Mouse (Mus musculus) limb, embryonic 10.5 days (tissue): ENCODE measurements around the gene Gna13. TPM values are rescaled to one million over a fixed set of nuclear protein-coding genes. Genes with fewer than 3 reads are reported as not detected.

Experiments
- DNase-seq: peaks from one replicate; pipeline ENCODE4 v3.0.0-alpha.2; 2017; ENCODE audit warnings: low spot score
- H3K27ac ChIP-seq: fragments of 300-500 bp; sonication (generic); 2 replicates; pipeline ENCODE4 v1.5.1; 2016; ENCODE audit warnings: mild to moderate bottlenecking
- H3K27me3 ChIP-seq: fragments of 300-500 bp; sonication (generic); 2 replicates; pipeline ENCODE4 v1.6.1; 2016; ENCODE audit warnings: low read depth, mild to moderate bottlenecking; ENCODE audit not compliant: poor library complexity, severe bottlenecking
- H3K36me3 ChIP-seq: fragments of 300-500 bp; sonication (generic); 2 replicates; pipeline ENCODE4 v1.6.1; 2016; ENCODE audit warnings: mild to moderate bottlenecking, moderate library complexity
- H3K4me1 ChIP-seq: fragments of 300-500 bp; sonication (generic); 2 replicates; pipeline ENCODE4 v1.6.1; 2016
- H3K4me3 ChIP-seq: fragments of 300-500 bp; sonication (generic); 2 replicates; pipeline ENCODE4 v1.5.1; 2016; ENCODE audit warnings: mild to moderate bottlenecking, moderate library complexity
- H3K9me3 ChIP-seq: fragments of 300-500 bp; sonication (generic); replicated peaks from 2 replicates; pipeline ENCODE4 v1.6.1; 2016; ENCODE audit warnings: mild to moderate bottlenecking
- WGBS: fragments of 180-500 bp; shearing (Covaris S2); methylation state at CpG from one replicate; pipeline ENCODE4 v1.1.7; 2016; 5-methylcytosine and 5-hydroxymethylcytosine counted together
- polyA plus RNA-seq: library from polyadenylated mRNA; unstranded; fragments of >200 nt; fragmentation: Nextera tagmentation; extraction: Ambion mirVana; gene quantifications from 2 replicates; pipeline ENCODE4 v1.2.1, GENCODE M21; 2016

Gene Gna13
- 20.1 and 20.6 TPM in 2 replicates for polyA plus RNA-seq

DNA sequence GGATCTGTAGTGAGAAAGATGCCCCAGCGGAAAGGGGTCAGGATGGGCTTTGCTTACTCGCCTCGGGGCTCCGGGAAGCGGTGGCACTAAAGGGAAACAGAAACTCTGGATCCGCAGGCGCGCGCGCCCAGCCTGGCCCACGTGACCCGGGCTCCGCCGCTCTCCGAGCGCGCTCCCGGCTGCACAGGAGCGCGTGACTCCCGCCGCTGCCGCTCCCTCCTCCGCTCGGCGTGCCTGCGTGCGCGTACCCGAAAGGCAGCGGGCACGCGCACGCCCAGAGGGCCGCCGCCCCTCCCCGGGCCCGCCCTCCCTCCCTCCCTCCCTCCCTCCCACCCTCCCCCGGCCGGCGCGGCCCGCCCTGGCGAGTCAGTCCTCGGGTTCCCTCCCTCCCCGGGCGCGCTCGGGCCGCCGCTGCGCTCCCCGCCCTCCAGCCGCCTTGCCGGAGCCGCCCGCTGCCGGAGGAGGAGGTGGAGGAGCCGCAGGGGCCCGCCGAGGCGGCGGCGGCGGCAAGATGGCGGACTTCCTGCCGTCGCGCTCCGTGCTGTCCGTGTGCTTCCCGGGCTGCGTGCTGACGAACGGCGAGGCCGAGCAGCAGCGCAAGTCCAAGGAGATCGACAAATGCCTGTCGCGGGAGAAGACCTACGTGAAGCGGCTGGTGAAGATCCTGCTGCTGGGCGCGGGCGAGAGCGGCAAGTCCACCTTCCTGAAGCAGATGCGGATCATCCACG is at the start of gene Gna13:
TSS of gene Gna13 (plus strand) at position 369 of the 728 bp plus-strand sequence.
- peak; percentile 93 for DNase-seq
- peak within 1 kb of the TSS; percentile 84 for H3K4me3 ChIP-seq
- under 1% methylated on average over 68 of the region's 89 CpGs for WGBS
- no peaks in the 10 kb centered on the region for H3K9me3 ChIP-seq
- peaks cover 35% of the 10 kb centered on the region for H3K4me1 ChIP-seq
- peak within 1 kb of the TSS; percentile 96 for H3K27ac ChIP-seq
- H3K36me3 ChIP-seq: peaks cover 29% of the 10 kb centered on the region
- H3K27me3 ChIP-seq: peaks cover 5% of the 10 kb centered on the region

DNA sequence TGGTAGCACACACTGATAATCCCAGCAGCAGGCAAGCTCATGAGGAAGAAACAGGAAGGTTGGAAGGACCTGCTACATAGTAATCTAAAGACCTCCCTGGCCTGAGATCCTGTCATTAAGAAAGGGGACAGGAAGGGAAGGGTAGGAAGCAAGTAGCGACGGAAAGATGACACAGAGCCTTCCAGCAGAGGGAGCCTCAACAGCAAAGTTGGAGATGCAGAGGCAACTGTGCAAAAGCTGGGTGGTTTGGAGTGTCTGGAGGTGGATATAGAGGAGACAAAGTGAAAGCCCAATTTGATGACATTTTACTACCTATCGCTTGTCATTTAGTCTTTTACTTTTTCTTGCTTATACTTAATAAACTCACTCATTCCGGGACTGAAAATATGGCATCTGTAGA is 45.7 kb upstream of the Gna13 start:
- Histone ChIP-seq H3K4me3 (no peak overlapping the region), H3K9me3 (no peaks in the 10 kb centered on the region), H3K27me3 (0 out of 2 replicates have a peak, but pooled peaks cover 18% of the 10 kb centered on the region), H3K4me1 (peaks cover 13% of the 10 kb centered on the region), H3K27ac (no peak overlapping the region), H3K36me3 (no peaks in the 10 kb centered on the region)
- DNase-seq: no peak
- WGBS: 48% methylated on average over 4 of the region's 4 CpGs

DNA sequence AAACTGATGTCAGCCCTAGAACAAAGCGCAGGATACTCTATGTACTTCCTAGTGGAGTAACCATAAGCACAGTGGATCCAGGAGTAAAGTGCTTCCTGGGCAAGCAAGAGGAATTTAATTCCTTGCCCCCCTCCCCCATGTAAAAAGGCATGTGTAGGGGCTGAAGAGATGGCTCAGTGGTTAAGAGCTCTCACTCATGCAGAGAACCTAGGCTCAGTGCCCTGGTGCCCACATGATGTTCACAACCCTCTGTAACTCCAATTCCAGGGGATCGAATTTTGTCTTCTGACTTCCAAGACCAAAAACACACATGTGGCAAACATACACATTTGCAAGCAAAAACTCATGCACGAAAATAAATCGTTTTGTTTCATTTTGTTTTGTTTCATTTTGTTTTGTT is 43.2 kb upstream of the Gna13 start:
- H3K36me3 ChIP-seq: no peaks in the 10 kb centered on the region
- H3K27ac ChIP-seq: no peak overlapping the region
- no peaks in the 10 kb centered on the region for H3K9me3 ChIP-seq
- 0 out of 2 replicates have a peak, but pooled peaks cover 10% of the 10 kb centered on the region for H3K27me3 ChIP-seq
- DNase-seq: no peak
- whole genome bisulfite sequencing: 94% methylated on average over 4 of the region's 4 CpGs
- peaks cover 4% of the 10 kb centered on the region for H3K4me1 ChIP-seq
- H3K4me3 ChIP-seq: no peak overlapping the region

DNA sequence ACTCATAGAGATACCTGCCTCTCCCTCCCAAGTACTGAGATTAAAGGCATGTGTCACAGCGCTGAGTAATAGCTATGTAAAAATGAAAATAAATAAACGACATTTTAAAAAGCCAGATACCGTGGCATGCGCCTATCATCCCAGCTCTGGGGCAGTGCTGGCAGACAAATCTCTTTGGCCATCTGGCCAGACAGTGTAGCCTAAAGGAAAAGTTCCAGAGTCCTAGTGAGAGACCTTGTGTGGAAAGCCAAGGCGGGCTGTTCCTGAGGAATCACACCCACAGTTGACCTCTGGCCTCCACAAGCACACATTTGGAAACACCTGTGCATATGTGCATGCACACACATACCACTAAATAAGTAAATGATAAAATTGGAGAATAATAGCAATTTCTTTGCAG is 42.7 kb upstream of the Gna13 start:
- no peak for DNase-seq

DNA sequence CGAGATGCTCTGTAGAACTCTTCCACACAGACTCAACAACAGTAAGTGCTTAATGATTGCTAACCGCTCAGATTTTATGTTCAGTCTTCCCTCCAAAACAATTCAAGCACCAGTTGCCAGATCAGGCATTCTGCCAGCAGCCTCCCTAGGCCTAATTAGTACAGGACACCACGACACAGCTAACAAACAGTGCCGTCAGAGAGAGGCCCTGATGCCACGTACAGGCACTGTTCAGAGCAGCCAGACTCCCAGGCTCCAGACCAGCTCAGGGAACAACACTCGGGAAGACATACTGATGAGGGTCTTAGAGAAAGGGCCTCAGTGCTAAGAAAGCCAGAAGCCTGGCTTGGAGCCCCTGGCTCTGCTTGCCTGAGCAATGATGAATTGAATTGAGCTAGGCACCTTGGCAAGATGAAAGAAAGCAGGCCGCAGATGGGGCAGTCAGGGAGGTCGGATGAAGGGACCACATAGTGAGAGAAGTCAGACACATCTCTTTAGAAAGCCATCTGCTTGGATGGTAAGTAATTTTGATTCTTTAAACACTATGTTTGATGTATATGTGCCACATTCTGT is 42.2 kb upstream of the Gna13 start:
- no peak for DNase-seq

More for the DNA sequence above, 42.7 kb upstream of the Gna13 start:
- Histone ChIP-seq H3K36me3 (no peaks in the 10 kb centered on the region), H3K27me3 (0 out of 2 replicates have a peak, but pooled peaks cover 7% of the 10 kb centered on the region), H3K4me1 (peaks cover 4% of the 10 kb centered on the region), H3K27ac (0 out of 2 replicates have a peak overlapping the region, but pooled peaks have one; percentile 9), H3K4me3 (no peak overlapping the region), H3K9me3 (no peaks in the 10 kb centered on the region)
- 87% methylated on average over 5 of the region's 5 CpGs for WGBS

DNA sequence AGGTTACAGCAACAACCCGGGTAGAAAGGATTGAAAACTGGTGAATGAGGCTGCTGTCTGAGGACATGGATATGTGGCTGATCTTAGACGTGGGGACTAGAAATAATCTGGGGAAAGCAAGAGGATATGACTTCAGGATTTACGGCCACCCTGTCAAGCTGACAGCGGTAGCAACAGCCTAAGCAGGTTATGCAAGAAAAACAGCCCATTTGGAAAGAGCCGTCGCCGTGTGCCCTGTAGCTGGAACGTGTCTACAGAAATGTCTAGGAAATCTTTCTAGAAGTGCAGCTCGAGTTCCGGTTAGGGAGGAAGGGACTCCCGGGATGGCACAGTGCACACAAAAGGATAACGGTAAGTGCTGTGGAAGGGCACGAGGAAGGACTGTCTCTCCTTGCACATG is 36.4 kb upstream of the Gna13 start:
- WGBS: 78% methylated on average over 13 of the region's 13 CpGs
- DNase-seq: no peak
- Histone ChIP-seq H3K36me3 (no peaks in the 10 kb centered on the region), H3K4me1 (peaks cover 8% of the 10 kb centered on the region), H3K9me3 (no peaks in the 10 kb centered on the region), H3K4me3 (no peak overlapping the region), H3K27me3 (no peaks in the 10 kb centered on the region), H3K27ac (no peak overlapping the region)

More for the DNA sequence above, 42.2 kb upstream of the Gna13 start:
- Histone ChIP-seq H3K4me3 (no peak overlapping the region), H3K9me3 (no peaks in the 10 kb centered on the region), H3K27me3 (0 out of 2 replicates have a peak, but pooled peaks cover 2% of the 10 kb centered on the region), H3K36me3 (no peaks in the 10 kb centered on the region), H3K4me1 (peaks cover 4% of the 10 kb centered on the region), H3K27ac (0 out of 2 replicates have a peak overlapping the region, but pooled peaks have one; percentile 9)
- WGBS: 41% methylated on average over 8 of the region's 8 CpGs

DNA sequence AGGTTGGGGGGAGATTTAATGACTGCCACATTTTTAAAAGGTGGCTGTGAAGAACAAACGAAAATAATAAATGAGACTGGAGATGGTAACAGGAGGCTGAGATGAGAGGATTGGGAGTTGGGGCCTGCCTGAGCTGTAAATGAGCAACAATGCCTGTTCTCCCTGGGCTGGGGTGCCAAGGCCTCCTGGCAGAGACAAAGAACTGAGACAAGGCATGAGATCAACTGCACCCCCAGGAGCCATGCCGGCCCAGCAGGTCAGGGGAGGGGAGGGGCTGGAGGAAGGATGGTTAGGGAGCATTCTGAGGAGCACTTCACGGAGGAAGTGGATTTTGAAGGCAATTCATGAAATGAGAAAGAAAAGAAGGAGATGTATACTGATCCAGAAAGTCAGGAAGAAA is 35.2 kb upstream of the Gna13 start:
- no peak for DNase-seq
- H3K27ac ChIP-seq: no peak overlapping the region
- no peaks in the 10 kb centered on the region for H3K36me3 ChIP-seq
- H3K27me3 ChIP-seq: no peaks in the 10 kb centered on the region
- no peak overlapping the region for H3K4me3 ChIP-seq
- H3K9me3 ChIP-seq: no peaks in the 10 kb centered on the region
- peaks cover 15% of the 10 kb centered on the region for H3K4me1 ChIP-seq
- 40% methylated on average over 3 of the region's 3 CpGs for WGBS

DNA sequence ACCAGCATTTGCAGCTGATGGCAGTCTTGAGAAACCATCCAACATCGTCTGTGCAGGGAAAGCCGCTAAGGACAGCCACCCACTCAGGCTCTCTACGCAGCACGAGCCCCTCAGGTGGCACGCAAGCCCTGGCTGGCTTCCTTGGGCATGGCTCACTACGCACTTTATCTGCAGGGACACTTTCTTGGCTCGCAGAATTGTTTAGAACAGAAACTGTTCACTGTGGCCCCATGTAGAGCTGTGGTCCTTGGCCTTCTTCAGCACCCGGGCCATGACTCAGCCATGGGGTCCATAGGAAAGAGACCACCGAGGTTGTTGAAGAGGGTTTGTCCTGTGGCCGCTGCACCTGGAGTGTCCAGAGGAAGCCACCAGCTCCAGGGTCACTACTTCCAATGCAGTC is 34.7 kb upstream of the Gna13 start:
- peaks cover 15% of the 10 kb centered on the region for H3K4me1 ChIP-seq
- 87% methylated on average over 10 of the region's 10 CpGs for WGBS
- H3K27ac ChIP-seq: no peak overlapping the region
- no peaks in the 10 kb centered on the region for H3K27me3 ChIP-seq
- no peaks in the 10 kb centered on the region for H3K9me3 ChIP-seq
- no peak for DNase-seq
- no peaks in the 10 kb centered on the region for H3K36me3 ChIP-seq
- no peak overlapping the region for H3K4me3 ChIP-seq

DNA sequence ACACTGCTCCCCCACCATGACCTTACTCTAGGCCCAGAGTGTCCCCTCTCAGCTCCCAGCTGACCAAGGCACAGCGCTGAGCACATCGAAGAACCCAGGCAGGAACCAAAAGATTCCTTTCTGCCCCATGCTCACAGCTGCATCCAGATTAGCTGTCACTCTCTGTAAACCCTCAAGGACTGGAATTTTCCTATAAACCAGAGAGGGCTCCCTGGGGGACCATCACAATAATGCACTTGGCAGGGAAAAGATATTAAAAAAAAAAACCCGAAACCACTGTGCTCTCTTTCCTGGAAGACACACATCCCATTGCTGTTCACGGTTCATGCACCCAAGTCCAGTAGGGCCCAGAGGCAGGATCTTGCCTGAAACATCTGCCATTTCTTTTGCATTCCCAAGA is 33.3 kb upstream of the Gna13 start:
- WGBS: 67% methylated on average over 4 of the region's 4 CpGs
- Histone ChIP-seq H3K9me3 (no peaks in the 10 kb centered on the region), H3K27me3 (no peaks in the 10 kb centered on the region), H3K4me1 (peaks cover 15% of the 10 kb centered on the region), H3K27ac (no peak overlapping the region), H3K36me3 (no peaks in the 10 kb centered on the region), H3K4me3 (no peak overlapping the region)
- no peak for DNase-seq

DNA sequence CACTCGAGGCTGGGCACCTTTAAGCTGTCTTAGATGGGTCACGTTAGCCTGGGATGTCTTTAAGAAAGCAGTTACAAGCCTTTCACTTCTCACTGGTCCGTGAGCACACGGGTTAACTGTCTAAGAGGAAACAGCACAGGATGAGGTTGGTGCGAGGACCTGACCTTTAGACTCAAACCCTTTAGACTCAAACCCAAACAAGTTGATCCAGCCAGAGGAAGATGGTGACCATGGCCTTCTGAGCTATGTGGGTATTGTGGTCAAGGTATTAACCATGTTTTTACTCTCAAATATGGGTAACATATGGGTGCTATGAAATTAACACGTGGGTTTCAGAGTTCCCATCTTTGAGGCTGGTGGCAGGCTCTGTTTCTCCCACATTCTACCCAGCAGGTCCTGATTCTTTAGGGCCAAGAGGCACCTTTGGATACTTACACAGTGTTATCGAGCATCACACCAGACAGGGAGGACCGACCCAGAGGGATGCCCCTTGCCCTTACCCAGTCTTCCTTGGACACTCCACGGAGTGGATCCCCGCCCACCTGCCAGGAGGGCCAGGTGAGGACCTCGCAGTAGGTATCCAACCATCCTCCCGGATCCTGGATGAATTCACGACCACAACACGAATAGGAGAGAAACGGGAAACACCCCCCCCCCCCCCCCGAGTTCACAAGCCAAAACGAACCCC is 31.8 kb upstream of the Gna13 start:
- Histone ChIP-seq H3K27me3 (no peaks in the 10 kb centered on the region), H3K36me3 (no peaks in the 10 kb centered on the region), H3K27ac (peak overlapping the region; percentile 19; the same call in 1 of the 2 replicates), H3K4me1 (peaks cover 15% of the 10 kb centered on the region), H3K9me3 (no peaks in the 10 kb centered on the region), H3K4me3 (peak overlapping the region; percentile 36)
- no peak for DNase-seq
- WGBS: 36% methylated on average over 17 of the region's 17 CpGs

DNA sequence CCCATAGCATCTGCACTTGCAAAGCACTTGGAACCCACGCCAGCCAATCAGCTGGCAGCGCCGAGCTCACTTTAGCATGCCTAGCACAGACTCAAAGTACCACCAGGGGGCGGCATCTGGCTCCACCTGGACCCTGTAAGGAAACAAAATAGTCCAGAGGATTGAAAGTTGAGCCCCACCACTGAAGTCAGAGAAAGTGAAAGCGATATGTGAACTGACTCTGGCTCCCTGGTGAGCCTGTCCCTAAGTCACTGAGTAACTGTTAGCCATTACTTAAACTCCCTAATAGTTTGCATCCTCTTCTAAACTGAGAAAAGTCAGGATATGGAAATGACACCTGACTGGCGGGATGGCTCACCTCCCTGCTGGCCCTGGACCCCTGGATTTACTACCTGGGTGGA is 31.2 kb upstream of the Gna13 start:
- no peaks in the 10 kb centered on the region for H3K9me3 ChIP-seq
- H3K4me1 ChIP-seq: peaks cover 13% of the 10 kb centered on the region
- no peaks in the 10 kb centered on the region for H3K27me3 ChIP-seq
- H3K27ac ChIP-seq: peak overlapping the region; percentile 19; the same call in 1 of the 2 replicates
- H3K4me3 ChIP-seq: peak overlapping the region; percentile 36
- DNase-seq: peak; percentile 96
- 7% methylated on average over 6 of the region's 6 CpGs for WGBS
- H3K36me3 ChIP-seq: no peaks in the 10 kb centered on the region

DNA sequence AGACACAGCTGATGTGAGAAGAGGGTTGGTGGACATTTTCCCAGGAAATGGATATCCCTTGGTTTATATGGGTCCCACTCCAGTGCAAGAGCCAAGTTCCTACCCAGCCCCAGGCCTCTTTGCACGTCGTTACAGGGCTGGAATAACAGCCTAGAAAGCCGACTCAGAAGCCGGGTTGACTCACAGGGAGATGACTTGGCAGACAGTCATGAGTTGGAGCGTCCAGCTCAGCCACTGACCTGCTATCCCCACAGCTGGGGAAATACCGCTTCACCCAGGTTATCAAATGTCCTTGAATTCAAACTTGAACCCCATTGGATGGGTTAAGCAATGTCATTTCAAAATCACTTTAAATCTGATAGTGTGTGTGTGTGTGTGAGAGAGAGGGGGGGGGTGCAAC is 29.9 kb upstream of the Gna13 start:
- Histone ChIP-seq H3K9me3 (no peaks in the 10 kb centered on the region), H3K36me3 (no peaks in the 10 kb centered on the region), H3K4me3 (no peak overlapping the region), H3K27ac (no peak overlapping the region), H3K4me1 (peaks cover 11% of the 10 kb centered on the region), H3K27me3 (no peaks in the 10 kb centered on the region)
- WGBS: 72% methylated on average over 6 of the region's 6 CpGs
- no peak for DNase-seq

DNA sequence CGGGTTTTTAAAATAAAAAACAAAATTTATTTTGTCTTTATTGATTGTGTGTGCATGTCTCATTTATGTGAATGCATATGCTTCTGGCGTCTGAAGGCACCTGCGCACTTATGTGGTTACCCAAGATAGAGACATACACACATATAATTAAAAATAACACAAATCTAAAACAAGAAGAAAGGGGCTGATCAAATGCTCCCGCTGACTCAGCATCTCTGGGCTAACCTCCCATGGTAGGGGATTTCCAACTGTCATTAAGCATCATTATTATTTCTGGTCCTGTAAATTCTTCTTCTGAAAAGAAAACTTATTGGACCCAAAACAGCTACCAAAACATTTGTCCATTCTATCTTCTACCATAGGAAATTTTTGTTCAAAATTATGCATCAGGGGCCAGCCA is 27.9 kb upstream of the Gna13 start:
- Histone ChIP-seq H3K9me3 (no peaks in the 10 kb centered on the region), H3K27me3 (no peaks in the 10 kb centered on the region), H3K27ac (no peak overlapping the region), H3K4me3 (no peak overlapping the region), H3K36me3 (no peaks in the 10 kb centered on the region), H3K4me1 (peaks cover 11% of the 10 kb centered on the region)
- no peak for DNase-seq
- WGBS: 93% methylated on average over 4 of the region's 4 CpGs
